Mouse (Mus musculus) kidney, adult 2 months (tissue): ENCODE data around the gene Arhgef10l. TPM values are rescaled to one million over a fixed set of nuclear protein-coding genes. Genes with fewer than 3 reads are reported as not detected.

Experiments
- DNase-seq: peaks from one replicate; pipeline ENCODE4 v3.0.0; 2021
- H3K27ac ChIP-seq: fragments of 200-500 bp; 2 replicates; pipeline ENCODE4 v1.5.1; 2012; ENCODE audit warnings: low read depth, low read length, control low read depth, inconsistent platforms; ENCODE audit not compliant: insufficient read depth
- H3K27me3 ChIP-seq: fragments of 200-500 bp; replicated peaks from 2 replicates; pipeline ENCODE4 v1.6.1; 2012; ENCODE audit warnings: mild to moderate bottlenecking, moderate library complexity, low read length, inconsistent platforms; ENCODE audit not compliant: control insufficient read depth, insufficient read depth
- H3K36me3 ChIP-seq: fragments of 200-500 bp; 2 replicates; pipeline ENCODE4 v1.6.1; 2012; ENCODE audit warnings: mild to moderate bottlenecking, moderate library complexity, low read length, inconsistent platforms; ENCODE audit not compliant: control insufficient read depth, insufficient read depth
- H3K4me1 ChIP-seq: fragments of 200-500 bp; 2 replicates; pipeline ENCODE4 v1.6.1; 2011; ENCODE audit warnings: low read length; ENCODE audit not compliant: control insufficient read depth, insufficient read depth
- H3K4me3 ChIP-seq: fragments of 200-500 bp; 2 replicates; pipeline ENCODE4 v1.5.1; 2011; ENCODE audit warnings: mild to moderate bottlenecking, low read depth, low read length, control low read depth; ENCODE audit not compliant: insufficient read depth
- CTCF ChIP-seq: fragments of 200-500 bp; conservative IDR thresholded peaks from 2 replicates; pipeline ENCODE4 v1.5.1; 2011; ENCODE audit warnings: low read depth, mild to moderate bottlenecking, control low read depth, low read length, moderate library complexity, mixed read lengths; ENCODE audit not compliant: insufficient read depth, insufficient read length
- POLR2A ChIP-seq: fragments of 200-500 bp; IDR thresholded peaks from one replicate; pipeline ENCODE4 v1.6.1; 2011; ENCODE audit warnings: low read depth, low read length, control low read depth
- WGBS: fragments of 180-500 bp; shearing (Covaris S2); methylation state at CpG from one replicate; pipeline ENCODE4 v1.1.7; 2018; 5-methylcytosine and 5-hydroxymethylcytosine counted together
- polyA plus RNA-seq: library from polyadenylated mRNA; depleted of rRNA; stranded (reverse); fragments of >200 nt; gene quantifications from 2 replicates; pipeline ENCODE4 v1.2.3, GENCODE M21; 2012

The Arhgef10l gene
- polyA plus RNA-seq, 1 experiment = 42.0 TPM

GRCm38 (mm10) chr4:140657681-140658575 lies 7.9 kb downstream of the Arhgef10l start:
- Histone ChIP-seq H3K36me3 (no peaks in the 10 kb centered on the region), H3K4me1 (peaks cover 9% of the 10 kb centered on the region), H3K27ac (peak overlapping the region; percentile 77), H3K4me3 (no peak overlapping the region), H3K27me3 (no peaks in the 10 kb centered on the region)
- peak; percentile 89 for DNase-seq
- WGBS = 10% methylated on average over 24 of the region's 24 CpGs
- TF ChIP-seq POLR2A (no peak), CTCF (no peak)

GRCm38 (mm10) chr4:140656529-140656928 lies 9.3 kb downstream of the Arhgef10l start:
- WGBS = 62% methylated on average over 8 of the region's 8 CpGs

GRCm38 (mm10) chr4:140654798-140655197 lies 11.0 kb downstream of the Arhgef10l start:
- no peaks in the 10 kb centered on the region for H3K27me3 ChIP-seq
- peaks cover 8% of the 10 kb centered on the region for H3K4me1 ChIP-seq
- no peaks in the 10 kb centered on the region for H3K36me3 ChIP-seq
- no peak overlapping the region for H3K4me3 ChIP-seq
- no peak for DNase-seq
- WGBS = 81% methylated on average over 8 of the region's 8 CpGs
- TF ChIP-seq CTCF (no peak), POLR2A (no peak)
- no peak overlapping the region for H3K27ac ChIP-seq

More at GRCm38 (mm10) chr4:140656529-140656928, 9.3 kb downstream of the Arhgef10l start:
- Histone ChIP-seq H3K4me3 (no peak overlapping the region), H3K36me3 (no peaks in the 10 kb centered on the region), H3K27me3 (no peaks in the 10 kb centered on the region), H3K4me1 (peaks cover 8% of the 10 kb centered on the region), H3K27ac (no peak overlapping the region)
- TF ChIP-seq CTCF = no peak
- no peak for TF ChIP-seq POLR2A
- DNase-seq = no peak

GRCm38 (mm10) chr4:140653835-140654583 lies 11.8 kb downstream of the Arhgef10l start:
- H3K27ac ChIP-seq = no peak overlapping the region
- DNase-seq = no peak
- H3K27me3 ChIP-seq = no peaks in the 10 kb centered on the region
- no peak for TF ChIP-seq POLR2A
- no peak for TF ChIP-seq CTCF
- no peak overlapping the region for H3K4me3 ChIP-seq
- 45% methylated on average over 14 of the region's 14 CpGs for WGBS
- H3K4me1 ChIP-seq = peaks cover 8% of the 10 kb centered on the region
- no peaks in the 10 kb centered on the region for H3K36me3 ChIP-seq

- DNase-seq = no peak
- Histone ChIP-seq H3K27me3 (no peaks in the 10 kb centered on the region), H3K4me1 (no peaks in the 10 kb centered on the region), H3K4me3 (no peak overlapping the region), H3K27ac (no peak overlapping the region), H3K36me3 (no peaks in the 10 kb centered on the region)
- WGBS = 84% methylated on average over 1 of the region's 1 CpGs
- no peak for TF ChIP-seq POLR2A
- TF ChIP-seq CTCF = no peak
These were observed 16.1 kb downstream of the Arhgef10l start for GRCm38 (mm10) chr4:140649731-140650130.

GRCm38 (mm10) chr4:140649207-140649591 lies 16.6 kb downstream of the Arhgef10l start:
- Histone ChIP-seq H3K27me3 (no peaks in the 10 kb centered on the region), H3K27ac (peak overlapping the region; percentile 56; the same call in 1 of the 2 replicates), H3K4me3 (peak overlapping the region; percentile 52), H3K4me1 (no peaks in the 10 kb centered on the region), H3K36me3 (no peaks in the 10 kb centered on the region)
- TF ChIP-seq CTCF (no peak), POLR2A (no peak)
- WGBS = 42% methylated on average over 9 of the region's 9 CpGs
- no peak for DNase-seq
